Mouse (Mus musculus): ENCODE results near the gene Zswim3. TPM values are rescaled to one million over a fixed set of nuclear protein-coding genes. Genes with fewer than 3 reads are reported as not detected.
"Not testable (repeated sequence)": the region's sequence is repeated elsewhere in the genome, so short reads cannot be mapped to it uniquely, and the experiment has no call there.

Gene Zswim3
- total RNA-seq, 2 experiments from 2014 or later: 1.5 to 1.6 TPM

DNA sequence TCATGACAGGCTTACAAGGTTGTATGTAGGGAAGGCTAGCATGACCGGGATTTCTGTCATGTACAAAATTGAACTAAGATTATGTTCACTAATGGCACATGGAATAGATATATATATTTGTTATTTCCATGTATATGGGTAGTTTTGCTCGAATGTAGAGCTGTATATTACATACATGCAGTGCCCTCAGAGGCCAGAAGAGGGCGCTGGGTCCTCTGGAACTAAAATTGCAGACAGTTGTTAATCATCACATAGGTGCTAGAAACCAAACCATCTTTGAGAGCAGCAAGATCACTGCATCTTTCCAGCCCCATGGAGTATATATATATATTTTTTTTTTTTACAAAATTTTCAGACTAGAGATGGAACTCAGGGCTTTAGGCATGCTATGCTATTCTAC, 40.9 kb downstream of the Zswim3 start:
- DNase-seq (ENCODE audit: low spot score in 2 of 2): no peak

DNA sequence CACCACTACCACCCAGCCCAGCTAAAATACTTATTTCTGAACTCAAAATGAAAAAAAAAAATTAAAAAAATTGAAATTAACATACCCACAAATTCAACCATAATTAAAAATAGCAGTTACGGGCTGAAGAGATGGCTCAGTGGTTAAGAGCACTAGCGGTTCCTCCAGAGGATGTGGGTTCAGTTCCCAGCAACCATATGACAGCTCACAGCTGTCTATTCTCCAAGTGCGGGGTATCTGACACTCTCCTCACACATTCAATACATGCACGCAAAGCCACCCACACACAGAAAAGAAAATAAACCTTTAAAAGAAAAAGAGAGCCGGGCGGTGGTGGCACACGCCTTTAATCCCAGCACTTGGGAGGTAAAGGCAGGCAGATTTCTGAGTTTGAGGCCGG, 45.2 kb downstream of the Zswim3 start:
- DNase-seq (ENCODE audit: low spot score in 2 of 2): no peak

DNA sequence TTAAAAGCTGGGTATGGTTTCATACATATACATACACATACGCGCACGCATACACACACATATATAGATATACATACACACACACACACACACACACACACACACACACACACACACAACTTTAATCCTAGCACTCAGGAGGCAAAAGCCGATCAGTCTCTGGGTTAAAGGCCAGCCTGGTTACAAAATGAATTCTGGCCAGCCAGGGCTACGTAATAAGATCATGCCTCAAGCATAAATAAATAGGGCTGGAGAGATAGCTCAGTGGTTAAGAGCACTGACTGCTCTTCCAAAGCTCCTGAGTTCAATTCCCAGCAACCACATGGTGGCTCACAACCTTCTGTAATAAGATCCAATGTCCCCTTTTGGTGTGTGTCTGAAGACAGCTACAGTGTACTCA, 50.7 kb downstream of the Zswim3 start:
- DNase-seq (ENCODE audit: low spot score in 2 of 2): not testable (repeated sequence)

DNA sequence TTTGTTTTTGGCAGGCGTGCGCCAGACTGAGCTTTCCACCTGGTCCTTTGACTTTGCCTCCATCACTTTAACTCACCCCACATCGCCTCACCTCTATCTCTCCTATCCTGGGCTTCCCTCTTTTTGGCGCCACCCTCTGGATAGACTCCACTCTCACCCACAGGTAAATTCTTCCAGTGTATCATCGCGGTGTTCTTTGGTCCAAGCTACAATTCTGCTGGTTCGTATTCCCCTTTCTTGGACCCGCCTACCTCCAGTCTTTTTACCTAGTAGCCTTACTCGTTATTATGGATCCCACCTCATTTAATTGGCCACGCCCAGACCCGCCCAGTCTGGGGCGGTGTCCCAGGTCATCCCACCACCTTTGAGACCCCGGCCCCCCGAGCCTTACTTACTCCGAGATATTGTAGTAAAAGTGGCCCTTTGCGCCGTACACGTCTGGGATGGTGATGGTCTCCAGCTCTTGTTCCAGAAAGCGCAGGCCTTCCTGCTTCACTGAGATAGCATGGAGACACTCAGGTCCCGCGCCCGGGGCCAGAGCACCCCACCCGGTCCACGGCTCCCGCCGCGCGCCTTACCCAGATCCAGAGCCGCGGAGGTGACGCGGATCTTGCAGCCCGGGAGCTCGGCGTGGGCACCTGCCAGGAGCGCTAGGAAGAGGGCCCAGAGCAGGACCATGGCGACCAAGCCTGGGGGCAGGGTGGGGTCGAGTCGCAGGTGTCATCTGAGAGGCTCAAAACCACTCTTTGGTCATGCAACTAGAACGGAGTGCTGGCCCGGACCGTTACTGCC, 51.6 kb downstream of the Zswim3 start:
- no peak for DNase-seq (ENCODE audit: low spot score in 2 of 2)

DNA sequence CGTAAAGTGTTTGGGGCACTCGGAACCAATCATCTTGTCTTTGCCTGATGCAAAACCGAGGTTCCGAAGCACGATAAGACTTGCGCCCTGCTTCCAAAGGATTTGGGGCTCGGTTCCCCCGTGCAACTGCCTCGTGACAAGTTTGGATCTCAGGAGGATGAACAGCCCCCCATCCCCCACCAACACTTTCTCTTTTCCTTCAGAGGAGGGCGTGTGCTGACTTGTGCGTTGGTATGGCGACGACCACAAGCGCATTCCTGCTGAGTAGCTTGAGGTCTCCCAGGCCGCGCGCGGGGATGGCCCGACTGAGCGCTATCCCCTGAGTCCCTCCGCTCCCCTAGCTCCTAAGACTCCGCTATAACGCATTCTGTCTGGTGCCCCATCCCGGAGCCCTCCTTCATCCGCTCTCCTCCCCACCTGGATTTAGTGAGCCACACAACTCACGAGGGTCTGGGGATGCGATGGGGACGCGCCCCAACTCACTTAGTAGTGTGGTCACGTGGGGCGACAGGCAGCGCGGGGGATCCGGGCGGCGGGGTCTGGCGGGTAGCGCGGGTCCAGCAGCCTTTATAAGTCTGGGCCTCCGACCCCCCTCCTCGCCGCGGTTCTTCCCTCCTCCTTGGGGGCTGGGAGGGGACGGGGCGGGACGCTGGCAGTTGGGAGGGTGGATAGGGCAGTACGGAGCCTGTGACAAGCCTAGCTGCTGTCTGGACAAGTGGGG, 52.4 kb downstream of the Zswim3 start, which contains the start of gene Pltp:
TSS of gene Pltp (minus strand) at position 611 of the 721 bp plus-strand sequence.
- peak in 1 of 2 experiments; percentile 45 for DNase-seq (ENCODE audit: low spot score in 2 of 2)

DNA sequence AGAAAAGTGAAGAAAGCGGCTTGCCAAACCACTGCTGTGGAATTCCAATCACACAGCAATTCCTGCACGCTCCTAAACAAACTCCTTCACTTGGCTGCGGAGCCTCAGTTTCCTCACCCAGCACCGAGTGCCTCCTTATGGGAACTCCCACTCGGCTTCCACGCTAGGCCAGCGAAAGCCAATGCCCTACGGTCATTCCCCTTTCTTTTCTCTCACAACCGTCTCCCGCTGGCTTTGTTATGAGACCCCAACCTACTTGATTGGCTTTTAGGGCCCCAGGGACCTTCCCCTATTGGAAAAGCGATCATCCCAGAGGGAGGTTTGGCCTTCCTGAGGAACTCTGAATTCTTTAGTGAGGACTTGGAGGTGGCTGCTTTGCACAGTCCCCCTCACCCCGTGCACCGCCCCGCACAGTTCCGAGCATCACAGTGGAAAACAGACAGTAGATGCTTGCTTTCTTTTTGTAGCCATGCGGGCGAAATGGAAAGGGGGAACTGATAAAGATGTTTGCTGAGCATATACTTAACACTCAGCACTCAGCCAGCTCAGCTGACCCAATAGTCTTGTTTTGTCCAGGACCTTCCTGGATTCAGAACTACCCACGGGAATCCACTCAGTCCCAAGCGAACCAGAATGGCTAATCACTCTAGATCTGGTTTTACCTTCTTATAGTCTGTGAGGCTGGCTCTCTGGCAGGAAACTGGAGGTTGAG, 53.1 kb downstream of the Zswim3 start:
- DNase-seq (ENCODE audit: low spot score in 2 of 2): no peak

DNA sequence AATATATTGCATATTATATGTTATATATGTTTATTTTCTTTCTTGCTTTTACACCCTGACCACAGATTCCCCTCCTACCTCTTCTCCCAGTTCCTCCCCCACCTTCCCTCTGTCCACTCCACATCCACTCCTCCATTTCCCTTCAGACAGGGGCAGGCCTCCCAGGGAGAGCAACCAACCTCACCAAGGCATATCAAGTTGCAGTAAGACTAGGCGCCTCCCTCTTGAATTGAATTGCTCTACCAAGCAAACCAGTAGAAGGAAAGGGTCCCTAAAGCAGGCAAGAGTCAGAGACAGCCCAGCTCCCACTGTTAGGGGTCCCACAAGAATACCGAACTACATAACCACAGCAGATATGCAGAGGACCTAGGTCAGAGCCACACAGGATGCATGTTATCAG, 54.3 kb downstream of the Zswim3 start:
- no peak for DNase-seq (ENCODE audit: low spot score in 2 of 2)

DNA sequence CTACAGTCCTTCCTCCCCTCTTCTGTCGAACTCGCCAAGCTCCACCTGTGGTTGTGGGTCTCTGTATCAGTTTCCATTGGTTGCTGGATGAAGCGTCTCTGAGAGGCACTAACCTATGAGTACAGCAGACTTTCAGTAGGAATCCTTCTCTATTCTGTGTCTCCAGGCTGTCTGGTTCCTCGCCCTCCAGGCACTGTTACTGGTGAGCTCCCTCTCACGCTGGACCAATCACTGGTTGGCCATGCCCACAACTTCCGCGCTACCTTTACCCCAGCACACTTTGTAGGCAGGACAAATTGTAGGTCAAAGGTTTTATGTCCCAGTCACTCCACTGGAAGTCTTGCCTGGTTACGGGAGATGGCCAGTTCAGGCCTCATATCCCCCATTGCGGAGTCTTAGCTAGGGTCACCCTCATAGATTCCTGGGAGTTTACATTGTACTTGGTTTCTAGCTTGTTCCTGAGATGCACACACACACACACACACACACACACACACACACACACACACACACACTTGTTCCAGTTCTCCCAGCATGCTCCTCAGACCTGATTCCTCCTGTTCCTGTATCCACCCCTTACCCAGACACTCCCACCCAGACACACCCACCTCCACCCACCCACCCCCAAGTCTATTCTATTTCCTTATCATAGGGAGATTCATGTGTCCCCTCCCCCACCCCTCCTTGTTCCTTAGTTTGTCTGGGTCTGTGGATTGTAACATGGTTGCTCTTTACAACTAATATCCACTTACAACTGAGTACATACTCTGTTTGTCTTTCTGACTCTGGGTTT, 54.9 kb downstream of the Zswim3 start:
- DNase-seq (ENCODE audit: low spot score in 2 of 2): no peak

DNA sequence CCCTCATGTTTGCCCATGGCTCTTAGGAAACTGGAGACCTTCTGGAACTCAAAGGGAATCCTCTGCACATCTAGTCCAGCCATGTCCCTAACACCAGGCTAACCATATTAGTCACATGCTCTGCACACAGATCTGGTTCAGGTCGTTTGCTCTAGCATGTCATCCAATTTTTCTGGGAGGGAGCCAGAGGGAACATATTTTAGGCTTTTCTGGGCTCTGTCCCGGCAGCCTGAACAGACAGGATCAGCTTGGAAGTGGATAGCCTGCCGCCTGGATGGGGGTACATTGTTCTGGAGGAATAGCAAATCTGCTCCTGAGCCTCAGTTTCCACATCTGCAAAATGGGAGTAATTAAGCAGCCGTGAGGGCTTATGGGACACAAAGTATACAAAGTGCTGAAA, 56.2 kb downstream of the Zswim3 start:
- DNase-seq (ENCODE audit: low spot score in 2 of 2): no peak

DNA sequence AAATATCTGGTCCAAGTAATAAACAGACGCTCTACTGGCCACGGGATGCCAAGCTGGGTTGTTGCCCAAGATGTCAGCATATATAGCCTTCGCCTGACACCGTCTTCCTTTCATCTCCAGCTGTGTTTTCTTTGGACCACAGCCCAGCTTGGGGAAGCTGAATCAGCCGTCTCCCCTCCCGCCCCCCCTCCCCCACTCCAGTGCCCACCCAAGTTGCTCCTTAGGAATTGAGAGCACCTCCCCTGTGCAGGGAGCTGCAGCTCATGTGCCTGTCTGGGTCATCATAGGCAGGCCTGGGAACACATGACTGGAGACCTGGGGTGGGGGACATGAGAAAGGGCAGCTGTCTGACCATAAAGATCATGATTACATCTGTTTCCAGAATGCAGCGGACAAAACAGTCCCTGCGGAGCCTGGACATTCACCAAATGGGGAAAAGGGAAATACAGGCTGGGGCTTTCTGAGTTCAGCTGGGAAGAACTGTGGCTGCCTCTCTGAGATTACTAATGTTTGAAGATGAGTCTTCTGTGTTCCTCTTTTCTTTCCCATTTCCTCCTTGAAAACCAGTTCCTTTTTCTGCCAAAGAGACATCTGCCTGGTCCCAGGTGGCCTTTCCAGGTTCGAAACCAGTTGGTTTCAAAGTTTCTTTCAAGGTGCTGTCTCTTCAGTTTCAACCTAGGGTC, 57.4 kb downstream of the Zswim3 start:
- peak in 1 of 2 experiments; percentile 73 for DNase-seq (ENCODE audit: low spot score in 2 of 2)

DNA sequence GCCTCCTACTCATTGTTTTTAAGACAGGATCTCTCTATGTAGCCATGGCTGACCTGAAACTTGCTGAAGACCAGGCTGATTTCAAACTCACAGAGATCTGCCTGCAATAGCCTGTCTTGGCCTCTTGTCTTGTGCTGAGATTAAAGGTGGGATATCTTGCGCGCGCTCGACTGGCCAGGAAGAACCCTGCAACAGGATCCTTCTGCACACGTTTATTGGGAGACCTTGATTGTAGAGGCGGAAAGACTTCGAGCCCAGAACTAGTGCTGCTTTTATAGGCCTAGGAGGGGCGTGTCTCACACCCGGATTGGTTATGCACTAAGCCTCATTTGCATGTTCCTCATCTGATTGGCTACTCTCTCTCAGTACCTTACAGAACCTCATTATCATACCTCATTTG, 58.5 kb downstream of the Zswim3 start:
- DNase-seq (ENCODE audit: low spot score in 2 of 2): not testable (repeated sequence)

DNA sequence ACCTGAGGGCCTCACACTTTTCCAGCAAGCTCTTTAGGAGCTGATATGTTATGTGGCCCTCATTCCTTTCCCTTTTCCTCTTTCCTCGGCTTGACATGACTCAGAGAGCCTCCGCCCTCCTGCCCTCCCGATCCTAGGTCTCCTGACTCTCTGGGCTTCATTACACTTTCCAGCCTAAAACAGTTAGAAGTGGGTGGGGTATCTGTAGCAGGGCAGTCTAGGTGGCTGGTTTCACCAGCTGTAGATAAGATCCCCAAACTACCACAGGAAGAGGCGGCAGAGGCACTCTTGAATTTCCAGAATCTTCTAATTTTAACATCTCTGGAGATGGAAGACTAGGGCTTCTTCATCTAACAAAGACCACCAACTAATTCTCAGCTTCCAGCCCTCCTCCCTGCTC, 59.7 kb downstream of the Zswim3 start:
- DNase-seq (ENCODE audit: low spot score in 2 of 2): no peak

DNA sequence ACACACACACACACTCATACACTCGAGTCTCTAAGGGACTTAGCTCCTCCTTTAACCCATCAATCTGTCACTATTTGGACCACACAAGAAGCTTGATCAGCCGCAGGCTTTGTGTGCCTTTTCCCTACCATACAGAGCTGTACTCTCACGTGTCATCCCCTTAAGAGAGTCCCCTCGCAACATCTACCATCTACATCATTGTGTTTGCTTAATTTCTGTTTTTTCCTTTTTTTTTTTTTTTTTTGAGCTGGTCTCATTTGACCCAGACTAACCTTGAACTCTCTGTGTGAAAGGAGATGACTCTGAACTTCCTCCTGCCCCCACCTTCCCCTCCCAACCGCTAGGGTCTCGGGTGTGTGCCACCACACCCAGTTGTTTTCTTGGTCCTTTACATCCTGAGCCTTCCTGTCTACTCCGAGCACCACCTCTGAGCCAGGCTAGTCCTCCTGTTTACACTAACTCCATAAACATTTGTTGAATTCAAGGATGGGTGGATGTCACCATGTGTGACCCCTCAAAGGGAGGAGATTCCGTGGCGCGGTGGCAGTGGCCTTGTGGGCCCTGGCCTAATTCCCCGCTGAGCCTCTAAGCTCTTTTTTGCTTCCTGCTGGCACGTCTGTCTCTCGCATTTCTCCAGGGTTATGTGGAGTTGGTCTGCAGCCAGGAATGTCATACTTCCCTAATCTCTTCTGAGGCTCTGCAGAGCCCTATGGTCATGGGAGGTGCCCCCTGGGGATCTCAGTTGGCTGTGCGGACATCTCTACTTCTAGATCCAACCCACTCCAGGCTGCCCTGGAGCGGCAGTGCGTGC, 62.0 kb downstream of the Zswim3 start:
- DNase-seq (ENCODE audit: low spot score in 2 of 2): peak in 1 of 2 experiments; percentile 60

DNA sequence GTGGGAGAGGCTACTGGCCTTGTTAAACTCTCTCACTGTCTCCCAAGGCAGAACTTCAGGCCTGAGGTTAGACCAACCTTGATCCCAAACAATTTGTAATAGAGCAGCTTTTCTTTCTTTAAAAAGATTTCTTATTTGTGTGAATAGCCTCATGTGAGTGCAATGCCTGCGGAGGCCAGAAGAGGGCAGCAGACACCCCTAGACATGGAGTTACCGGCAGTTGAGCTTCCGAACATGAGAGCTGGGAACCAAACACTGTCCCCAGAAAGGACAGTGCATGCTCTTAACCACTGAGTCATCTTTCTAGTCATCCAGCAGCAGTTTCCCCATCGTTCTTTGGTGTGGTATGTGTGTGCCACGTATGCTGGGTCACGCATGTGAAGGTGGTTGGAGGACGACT, 62.7 kb downstream of the Zswim3 start:
- no peak for DNase-seq (ENCODE audit: low spot score in 2 of 2)

DNA sequence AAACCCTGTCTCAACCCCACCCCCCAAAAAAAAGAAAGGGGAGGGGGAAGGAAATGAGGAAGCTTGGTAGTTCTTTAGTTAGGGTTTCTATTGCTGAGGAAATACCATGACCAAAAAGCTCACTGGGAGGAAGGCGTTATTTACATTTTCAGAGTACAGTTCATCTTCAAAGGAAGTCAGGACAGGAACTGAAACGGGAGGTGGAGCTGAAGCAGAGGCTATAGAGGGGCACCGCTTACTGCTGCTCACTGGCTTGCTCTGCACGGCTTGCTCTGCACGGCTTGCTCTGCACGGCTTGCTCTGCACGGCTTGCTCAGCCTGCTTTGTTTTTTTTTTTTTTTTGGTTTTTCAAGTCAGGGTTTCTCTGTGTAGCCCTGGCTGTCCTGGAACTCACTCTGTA, 63.6 kb downstream of the Zswim3 start:
- DNase-seq (ENCODE audit: low spot score in 2 of 2): no peak
